Mouse (Mus musculus): ENCODE data around the gene Bglap3.

The Bglap3 gene

DNA sequence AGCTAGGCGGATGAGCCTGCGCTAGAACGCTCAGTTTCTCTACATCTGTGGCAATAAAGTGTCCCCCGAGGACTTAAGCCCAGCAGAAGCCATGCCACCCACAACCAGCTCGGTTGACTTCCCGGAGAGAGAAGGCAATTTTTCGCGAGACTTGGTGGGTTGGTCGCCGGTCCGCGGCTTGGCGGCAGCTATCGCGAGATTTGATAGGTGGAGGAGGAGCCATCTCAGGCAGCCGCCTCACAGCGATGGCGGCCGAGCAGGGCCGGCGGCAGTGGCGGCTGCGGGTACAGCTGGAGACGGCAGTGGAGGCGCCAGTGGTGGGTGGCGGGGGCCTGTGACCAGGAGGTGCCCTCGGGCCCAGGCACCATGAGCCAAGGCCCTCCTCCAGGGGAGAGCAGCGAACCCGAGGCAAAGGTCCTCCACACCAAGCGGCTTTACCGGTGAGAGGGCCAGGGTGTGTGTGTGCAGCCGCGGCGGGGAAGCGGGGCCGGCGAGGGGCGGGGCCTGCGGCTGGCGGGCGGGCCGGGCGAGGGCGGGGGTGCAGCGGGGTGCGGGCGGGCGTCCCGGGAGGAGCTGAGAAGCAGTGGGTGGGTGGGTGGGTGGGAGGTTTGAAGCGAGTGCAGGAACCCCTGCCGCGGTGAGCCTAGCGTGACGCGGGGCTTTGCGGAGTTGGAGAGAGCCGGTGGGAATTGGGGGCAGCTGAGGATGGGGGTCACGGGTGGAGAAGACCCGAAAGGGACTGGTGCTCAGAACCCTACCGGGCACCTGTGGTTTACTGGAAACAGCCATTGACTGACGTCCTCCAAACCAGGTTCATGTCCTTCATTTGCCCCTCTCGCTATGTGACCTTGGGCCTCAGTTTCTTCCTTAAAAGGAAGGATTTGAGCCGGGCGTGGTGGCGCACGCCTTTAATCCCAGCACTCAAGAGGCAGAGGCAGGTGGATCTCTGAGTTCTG, 36.2 kb downstream of the Bglap3 start, which contains the start of the genes Tmem79 and Smg5:
Tmem79 (minus strand) TSS at position 91 of the 956 bp plus-strand sequence.
Smg5 (plus strand) TSS at position 203 of the 956 bp plus-strand sequence.
- peak; percentile 99 for DNase-seq (ENCODE audit: low read depth, low spot score)

DNA sequence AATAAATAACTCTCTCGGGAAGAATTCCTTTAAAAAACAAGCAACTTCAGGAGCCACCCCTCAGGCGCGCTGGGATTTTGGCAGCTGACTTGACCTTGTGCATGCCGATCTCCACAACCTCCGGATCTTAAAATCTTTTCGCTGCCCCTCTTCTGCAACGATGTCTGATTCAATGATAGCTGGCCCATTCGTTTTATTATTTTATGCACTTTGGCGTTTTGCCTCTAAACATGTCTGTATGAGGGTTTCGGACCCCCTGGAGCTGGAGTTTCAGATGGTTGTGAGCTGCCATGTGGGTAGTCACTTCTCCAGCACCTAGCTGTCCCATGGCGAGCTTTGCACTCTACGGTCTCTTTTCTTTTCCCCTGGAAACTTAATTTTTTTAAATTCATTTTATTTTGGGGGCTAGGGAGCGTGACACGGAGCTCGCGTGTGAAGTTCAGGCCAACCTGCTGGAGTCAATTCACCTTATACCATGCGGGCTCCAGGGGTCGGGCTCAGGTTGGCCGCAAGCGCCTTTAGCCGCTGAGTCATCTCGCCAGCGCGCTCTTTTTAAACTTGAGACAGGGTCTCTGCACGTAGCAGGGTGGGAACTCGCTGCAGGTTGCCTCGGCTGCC, 37.0 kb downstream of the Bglap3 start:
- DNase-seq (ENCODE audit: low read depth, low spot score) = no peak

DNA sequence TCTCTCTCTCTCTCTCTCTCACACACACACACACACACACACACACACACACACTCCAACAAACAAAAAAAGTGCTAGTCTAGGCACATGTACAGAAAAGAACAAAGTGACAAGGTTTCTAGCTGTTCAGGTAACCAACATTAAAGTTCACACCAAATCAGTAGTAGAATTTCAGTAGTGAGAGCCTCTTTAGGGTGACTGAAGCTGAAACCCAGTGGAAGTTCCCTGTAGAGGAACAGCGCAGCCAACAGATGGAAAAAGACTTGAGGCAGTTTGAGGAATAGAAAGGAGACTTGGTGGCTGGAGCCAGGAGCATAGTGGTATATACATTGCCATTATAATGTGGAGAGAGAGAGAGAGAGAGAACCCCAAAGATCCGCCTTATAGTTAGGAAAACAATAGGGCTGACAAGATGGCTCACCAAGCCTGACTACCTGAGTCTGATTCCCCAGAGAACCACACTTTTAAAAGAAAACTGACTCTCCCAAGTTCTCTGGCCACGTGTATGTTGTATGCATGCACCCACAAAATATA, 37.6 kb downstream of the Bglap3 start:
- DNase-seq (ENCODE audit: low read depth, low spot score) = no peak

DNA sequence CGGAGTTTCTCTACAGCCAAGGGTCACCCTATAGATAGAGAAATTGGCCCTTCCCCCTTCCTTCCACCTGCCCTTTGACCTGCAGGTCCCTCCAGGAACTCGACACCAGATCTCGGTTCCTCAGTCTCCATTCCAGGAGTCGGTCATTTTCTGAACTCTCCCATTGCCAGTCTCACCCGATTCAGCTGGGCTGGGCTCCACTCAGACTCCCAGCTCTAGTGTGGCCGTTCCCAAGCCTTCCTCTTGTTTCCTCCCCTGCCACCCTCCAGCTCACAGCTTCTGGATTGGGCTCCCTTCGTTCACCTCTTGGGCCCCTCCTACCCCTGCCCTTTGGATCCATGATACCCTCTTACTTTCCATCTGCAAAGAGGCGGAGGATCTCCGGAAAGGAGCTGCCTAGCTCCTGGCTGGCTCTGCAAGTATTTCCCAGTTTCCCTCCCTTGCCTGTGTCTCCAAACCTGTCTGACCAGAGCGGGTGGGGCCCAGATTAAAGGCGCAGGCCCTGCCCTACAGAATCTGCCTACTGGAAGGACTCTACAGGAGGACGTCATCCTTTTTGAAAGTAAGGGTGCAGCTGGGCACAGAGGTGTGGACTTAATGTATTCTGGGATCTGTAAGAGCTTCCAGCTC, 38.4 kb downstream of the Bglap3 start:
- DNase-seq (ENCODE audit: low read depth, low spot score) = no peak

DNA sequence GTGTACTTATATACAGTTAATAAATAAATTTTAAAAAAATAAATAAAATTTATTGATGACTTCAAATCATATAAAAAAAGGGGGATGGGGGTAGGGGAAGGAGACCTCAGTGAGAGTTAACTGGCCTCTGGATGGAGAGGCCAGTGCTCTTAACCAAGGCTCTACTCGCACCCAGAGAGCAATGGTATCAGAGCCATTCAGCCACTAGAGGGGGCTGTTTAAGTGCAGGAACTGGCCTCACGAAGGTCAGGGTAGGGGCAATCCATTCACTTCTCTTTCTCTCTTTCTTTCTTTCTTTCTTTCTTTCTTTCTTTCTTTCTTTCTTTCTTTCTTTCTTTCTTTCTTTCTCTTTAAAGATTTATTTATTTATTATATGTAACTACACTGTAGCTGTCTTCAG, 41.3 kb downstream of the Bglap3 start:
- peak; percentile 82 for DNase-seq (ENCODE audit: low read depth, low spot score)

DNA sequence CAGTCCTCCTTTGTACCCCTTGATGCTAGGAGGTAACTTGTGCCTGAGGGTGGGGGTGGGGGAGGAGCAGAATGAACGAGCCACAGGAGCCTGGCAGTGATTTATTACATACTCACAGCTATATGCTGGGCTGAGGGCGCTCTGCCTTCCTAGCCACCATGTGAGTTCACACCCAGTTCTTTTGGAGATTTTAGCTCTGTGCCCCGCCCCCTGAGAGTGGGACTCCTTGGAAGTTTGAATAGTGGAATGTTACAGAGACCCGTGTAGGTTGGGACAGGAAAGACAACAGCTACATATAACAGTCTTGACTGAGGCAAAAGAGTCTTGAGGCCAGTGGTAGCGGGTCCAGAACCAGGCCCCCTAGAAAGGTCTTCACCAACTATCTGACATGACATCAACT, 43.6 kb downstream of the Bglap3 start:
- no peak for DNase-seq (ENCODE audit: low read depth, low spot score)

DNA sequence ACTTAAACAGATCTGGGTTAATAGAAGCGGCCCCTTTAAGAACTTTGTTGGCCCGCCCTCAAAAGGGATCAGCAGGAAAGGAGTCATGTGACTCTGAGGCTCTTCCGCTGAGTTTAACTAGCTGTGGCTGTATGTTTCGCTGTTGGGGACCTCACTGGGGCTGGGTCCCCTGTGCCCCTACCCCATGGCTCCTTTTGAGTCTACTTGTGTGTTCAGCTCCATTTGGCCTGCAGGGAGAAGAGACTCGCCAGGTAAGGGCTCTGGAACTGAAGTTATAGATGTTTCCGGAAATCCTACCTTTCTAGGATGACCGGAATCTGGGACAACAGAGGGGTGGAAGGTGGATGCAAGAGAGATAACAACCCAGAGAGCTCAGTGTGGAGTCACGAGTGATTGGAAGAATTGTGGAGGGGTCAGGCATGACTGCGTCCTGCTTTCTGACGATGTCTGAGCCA, 47.6 kb downstream of the Bglap3 start, which contains the start of gene Glmp:
Glmp (plus strand) TSS at position 73 of the 455 bp plus-strand sequence.
- peak; percentile 76 for DNase-seq (ENCODE audit: low read depth, low spot score)

Measured in CD4-positive, CD25-positive, alpha-beta regulatory T cell, adult 2 months (primary cell).